Comparison of ENCODE assay signal across 28 mouse cellular contexts in genomic region chr2:27621741-27622140, GRCm38 (mm10). TPM values are rescaled to one million over a fixed set of nuclear protein-coding genes. Genes with fewer than 3 reads are reported as not detected.
DNase-seq lines count a peak whose midpoint lies in the region; ATAC-seq and TF ChIP-seq lines count a peak whose summit lies in the region.
"Had no signal": no experiment of that assay in that cellular context is flagged by ENCODE, and none has a peak within 500 bp of the region (broad histone marks: within the 10 kb centered on the region; RNA-seq: fewer than 3 reads in every experiment).

No protein-coding gene starts in this region.

- WGBS in hindbrain, embryonic 10.5 days: 63% methylated on average over 3 of the region's 3 CpGs
- 81% methylated on average over 3 of the region's 3 CpGs for WGBS in hindbrain, embryonic 14.5 days
- WGBS in liver, postnatal 0 days (ENCODE audit: insufficient replicate concordance): 53% methylated on average over 3 of the region's 3 CpGs
- 62% methylated on average over 3 of the region's 3 CpGs for WGBS in liver, embryonic 11.5 days

- peaks cover 25% of the 10 kb centered on the region for H3K4me1 ChIP-seq in hindbrain, embryonic 10.5 days (replicated peaks)
- peaks cover 14% of the 10 kb centered on the region; the same call in 1 of the 2 replicates for H3K4me1 ChIP-seq in hindbrain, embryonic 14.5 days (replicated peaks; ENCODE audit: control insufficient read depth, insufficient read depth, low read length)
- H3K4me1 ChIP-seq in liver, postnatal 0 days (ENCODE audit: insufficient read depth): peaks cover 19% of the 10 kb centered on the region
- H3K4me1 ChIP-seq in liver, embryonic 11.5 days (replicated peaks; ENCODE audit: control insufficient read depth, insufficient read depth, low read length): peaks cover 2% of the 10 kb centered on the region; the same call in 1 of the 2 replicates
- H3K4me1 ChIP-seq: forebrain, embryonic 12.5 days; heart, embryonic 13.5 days had no signal

- H3K36me3 ChIP-seq in hindbrain, embryonic 10.5 days: no peaks in the 10 kb centered on the region
- no peaks in the 10 kb centered on the region for H3K36me3 ChIP-seq in hindbrain, embryonic 14.5 days (replicated peaks; ENCODE audit: control insufficient read depth, insufficient read depth)
- no peaks in the 10 kb centered on the region for H3K36me3 ChIP-seq in liver, postnatal 0 days (replicated peaks; ENCODE audit: insufficient read depth, low read length)
- H3K36me3 ChIP-seq in liver, embryonic 11.5 days (ENCODE audit: control insufficient read depth, insufficient read depth, low read length): no peaks in the 10 kb centered on the region
- H3K36me3 ChIP-seq: embryonic facial prominence, embryonic 15.5 days; forebrain, embryonic 12.5 days; G1E; heart, embryonic 10.5 days; heart, embryonic 13.5 days; hindbrain, embryonic 12.5 days had no signal

- H3K27me3 ChIP-seq in hindbrain, embryonic 10.5 days (ENCODE audit: insufficient read depth, poor library complexity, severe bottlenecking): 0 out of 2 replicates have a peak, but pooled peaks cover 12% of the 10 kb centered on the region
- no peaks in the 10 kb centered on the region for H3K27me3 ChIP-seq in hindbrain, embryonic 14.5 days (ENCODE audit: control insufficient read depth, insufficient read depth, low read length)
- no peaks in the 10 kb centered on the region for H3K27me3 ChIP-seq in liver, postnatal 0 days (ENCODE audit: insufficient read depth, low read length)
- no peaks in the 10 kb centered on the region for H3K27me3 ChIP-seq in liver, embryonic 11.5 days (replicated peaks; ENCODE audit: control insufficient read depth, insufficient read depth, low read length)
- H3K27me3 ChIP-seq: embryonic facial prominence, embryonic 15.5 days; hindbrain, embryonic 12.5 days; Patski had no signal

- no peak for TF ChIP-seq EP300 in liver, postnatal 0 days (IDR thresholded peaks at IDR 0.05; ENCODE audit: low read depth)

- DNase-seq in cerebellum, postnatal 14 days: peak; percentile 37 to 65
- no peak for DNase-seq in cerebellum, adult 18-20 months
- DNase-seq in hindbrain, embryonic 10.5 days (ENCODE audit: low spot score): no peak
- no peak for DNase-seq in hindbrain, embryonic 14.5 days (ENCODE audit: low spot score)
- peak; percentile 35 for DNase-seq in liver, postnatal 0 days
- no peak for DNase-seq in liver, embryonic 11.5 days (ENCODE audit: low spot score)
- no peak for DNase-seq in adrenal gland, postnatal 4 days (ENCODE audit: low spot score in 2 of 2)
- DNase-seq: adrenal gland, postnatal 10 days; adrenal gland, postnatal 36 days; B cell, adult 2 months; cerebellum, adult 11 months; cerebellum, adult 9-10 months; cerebellum, postnatal 36 days; embryo, embryonic 11 days; gastrocnemius, postnatal 10 days; gastrocnemius, postnatal 36 days; heart, adult 2 months; heart, postnatal 14 days; heart, postnatal 4 days had no signal

- no peak overlapping the region for H3K4me3 ChIP-seq in hindbrain, embryonic 10.5 days
- no peak overlapping the region for H3K4me3 ChIP-seq in hindbrain, embryonic 14.5 days (replicated peaks; ENCODE audit: low read length)
- no peak overlapping the region for H3K4me3 ChIP-seq in liver, postnatal 0 days (ENCODE audit: low read depth, low read length)
- H3K4me3 ChIP-seq in liver, embryonic 11.5 days (ENCODE audit: low read depth, low read length): no peak overlapping the region
- H3K4me3 ChIP-seq: embryonic facial prominence, embryonic 15.5 days; forebrain, embryonic 12.5 days; heart, adult 2 months; heart, embryonic 10.5 days; heart, embryonic 13.5 days; hindbrain, embryonic 12.5 days had no signal

- no peak for TF ChIP-seq CTCF in liver, postnatal 0 days (IDR thresholded peaks at IDR 0.05; ENCODE audit: low read depth)

- no peak overlapping the region for H3K9ac ChIP-seq in hindbrain, embryonic 14.5 days
- no peak overlapping the region; the same call in 1 of the 2 replicates for H3K9ac ChIP-seq in liver, postnatal 0 days (replicated peaks)
- no peak overlapping the region for H3K9ac ChIP-seq in liver, embryonic 11.5 days (ENCODE audit: low read depth, low read length)
- H3K9ac ChIP-seq: embryonic facial prominence, embryonic 15.5 days; forebrain, embryonic 12.5 days; heart, embryonic 13.5 days; hindbrain, embryonic 12.5 days had no signal

- ATAC-seq in hindbrain, embryonic 14.5 days (ENCODE audit: low FRiP score): no peak
- ATAC-seq in liver, postnatal 0 days: no peak
- no peak for ATAC-seq in liver, embryonic 11.5 days (replicated peaks; ENCODE audit: low FRiP score)
- ATAC-seq: forebrain, embryonic 16.5 days; intestine, postnatal 0 days; Patski had no signal

- H3K27ac ChIP-seq in hindbrain, embryonic 10.5 days: 0 out of 2 replicates have a peak overlapping the region, but pooled peaks have one; percentile 5
- no peak overlapping the region for H3K27ac ChIP-seq in hindbrain, embryonic 14.5 days
- H3K27ac ChIP-seq in liver, postnatal 0 days (ENCODE audit: low read depth): peak overlapping the region; percentile 86
- H3K27ac ChIP-seq in liver, embryonic 11.5 days (ENCODE audit: low read depth, low read length): no peak overlapping the region
- H3K27ac ChIP-seq: embryonic facial prominence, embryonic 15.5 days; forebrain, embryonic 12.5 days; heart, adult 2 months; heart, embryonic 10.5 days; heart, embryonic 13.5 days; hindbrain, embryonic 12.5 days had no signal

- H3K4me2 ChIP-seq in hindbrain, embryonic 14.5 days (replicated peaks): no peak overlapping the region
- H3K4me2 ChIP-seq in liver, postnatal 0 days (ENCODE audit: low read depth, low read length): no peak overlapping the region
- no peak overlapping the region for H3K4me2 ChIP-seq in liver, embryonic 11.5 days
- H3K4me2 ChIP-seq: embryonic facial prominence, embryonic 15.5 days; forebrain, embryonic 12.5 days; heart, embryonic 13.5 days; hindbrain, embryonic 12.5 days had no signal

- no peaks in the 10 kb centered on the region for H3K9me3 ChIP-seq in hindbrain, embryonic 10.5 days
- no peaks in the 10 kb centered on the region for H3K9me3 ChIP-seq in hindbrain, embryonic 14.5 days (ENCODE audit: control insufficient read depth, low read length)
- H3K9me3 ChIP-seq in liver, postnatal 0 days (ENCODE audit: low read length): no peaks in the 10 kb centered on the region
- H3K9me3 ChIP-seq in liver, embryonic 11.5 days (ENCODE audit: control insufficient read depth, low read length): no peaks in the 10 kb centered on the region
- H3K9me3 ChIP-seq: embryonic facial prominence, embryonic 15.5 days; forebrain, embryonic 12.5 days; G1E; heart, embryonic 10.5 days; heart, embryonic 13.5 days; hindbrain, embryonic 12.5 days had no signal

RNA-seq across cellular contexts. Expression of gene Rxra, which starts 54.5 kb away (rescaled TPM):
- polyA plus RNA-seq in hindbrain, embryonic 10.5 days (2016; fragmentation: Nextera tagmentation; extraction: Ambion mirVana): 10.0 and 10.3 TPM in 2 replicates
- 2.4 and 2.7 TPM in 2 replicates for polyA plus RNA-seq in hindbrain, embryonic 14.5 days (2014; fragmentation: Nextera tagmentation; extraction: Ambion mirVana)
- polyA plus RNA-seq in liver, postnatal 0 days (2015; fragmentation: Nextera tagmentation; extraction: Ambion mirVana): 13.3 and 13.9 TPM in 2 replicates
- 5.2 and 5.5 TPM in 2 replicates for polyA plus RNA-seq in liver, embryonic 11.5 days (2014; fragmentation: Nextera tagmentation; extraction: Ambion mirVana)
- total RNA-seq in adrenal gland, postnatal 4 days (2021): 10 to 100 TPM; 58.4 to 59.3 TPM
- polyA plus RNA-seq: G1E had no signal

Comparison
In these comparisons a context has a peak if more than half of its experiments do, and no peak if none do; other contexts are left out.
1. DNase-seq: peak in cerebellum, postnatal 14 days (2 of 2) and liver, postnatal 0 days (single experiment); none in cerebellum, adult 18-20 months (0 of 2), hindbrain, embryonic 10.5 days (single experiment), hindbrain, embryonic 14.5 days (single experiment), liver, embryonic 11.5 days (single experiment) and adrenal gland, postnatal 4 days (0 of 2).
2. H3K27ac ChIP-seq: peak in hindbrain, embryonic 10.5 days (single experiment) and liver, postnatal 0 days (single experiment); none in hindbrain, embryonic 14.5 days (single experiment) and liver, embryonic 11.5 days (single experiment).